ENCODE assay signal across 7 mouse cellular contexts in the genomic region with DNA sequence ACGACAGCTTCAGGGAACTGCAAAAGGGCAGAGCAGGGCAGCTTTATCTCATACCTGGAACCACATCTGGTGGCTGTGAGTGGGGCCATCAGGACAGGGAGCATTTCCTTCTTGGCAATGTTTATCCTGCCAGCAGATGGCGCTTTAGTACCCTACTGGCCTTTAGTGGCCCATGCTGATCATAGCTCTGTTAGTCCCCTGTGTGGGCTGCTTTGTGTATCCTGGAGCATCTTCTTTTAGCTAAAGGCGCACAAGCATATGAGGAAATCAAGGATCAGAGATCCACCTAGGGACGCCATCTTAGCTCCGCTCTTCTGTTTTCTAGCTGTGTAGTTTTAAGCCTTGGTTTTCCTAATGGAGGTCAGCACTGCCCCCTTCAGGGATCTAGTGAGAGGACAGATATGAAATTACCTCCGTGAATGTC. TPM values are rescaled to one million over a fixed set of nuclear protein-coding genes. Genes with fewer than 3 reads are reported as not detected.
DNase-seq lines count a peak whose midpoint lies in the region; TF ChIP-seq lines count a peak whose summit lies in the region.

No protein-coding gene starts in this region.

- no peaks in the 10 kb centered on the region for H3K4me1 ChIP-seq in spleen, adult 2 months (ENCODE audit: control insufficient read depth, insufficient read depth, insufficient read length)

- H3K4me3 ChIP-seq in left cerebral cortex, adult 2 months: no peak overlapping the region
- H3K4me3 ChIP-seq in spleen, adult 2 months (ENCODE audit: extremely low read depth, insufficient read depth, insufficient read length): no peak overlapping the region

- TF ChIP-seq CTCF in left cerebral cortex, adult 2 months (IDR thresholded peaks at IDR 0.05): peak; percentile 58
- peak; percentile 20; the same call in 1 of the 2 replicates for TF ChIP-seq CTCF in spleen, adult 2 months (IDR thresholded peaks at IDR 0.05; ENCODE audit: extremely low read depth, insufficient read depth, insufficient read length, insufficient replicate concordance)

- DNase-seq in left cerebral cortex, adult 2 months (ENCODE audit: extremely low spot score in 1 of 2, low spot score in 2 of 2): no peak
- no peak for DNase-seq in left cerebral cortex, adult 11 months (ENCODE audit: low spot score)
- DNase-seq in MN1 (ENCODE audit: low spot score): peak; percentile 58
- DNase-seq in brain, adult 2 months (ENCODE audit: low read depth, low spot score): peak; percentile 70
- DNase-seq in hindlimb bud, embryonic 11.5 days (ENCODE audit: extremely low spot score, low read depth, low spot score): peak; percentile 22
- DNase-seq in lung, adult 18-20 months: peak; percentile 14 to 28
- peak; percentile 5 to 11 for DNase-seq in spleen, adult 2 months (ENCODE audit: low read depth in 1 of 2, low spot score in 2 of 2)

- no peaks in the 10 kb centered on the region for H3K36me3 ChIP-seq in spleen, adult 2 months (ENCODE audit: control insufficient read depth, insufficient read depth, low read length)

- no peaks in the 10 kb centered on the region for H3K27me3 ChIP-seq in spleen, adult 2 months (ENCODE audit: control insufficient read depth, insufficient read depth, low read length)

- no peak for TF ChIP-seq POLR2A in spleen, adult 2 months (IDR thresholded peaks at IDR 0.05; ENCODE audit: low read depth, low read length)

- intact Hi-C loops in left cerebral cortex, adult 2 months (cut with DNase I): loop anchor here (5.0 to 10.0 kb wide), 2 partner anchors 95 to 358 kb away; no protein-coding TSS in a partner anchor

- H3K27ac ChIP-seq in left cerebral cortex, adult 2 months: no peak overlapping the region
- H3K27ac ChIP-seq in spleen, adult 2 months (ENCODE audit: insufficient read depth, low read length): no peak overlapping the region

- 28% methylated on average over 6 of the region's 6 CpGs for WGBS in spleen, adult 2 months

RNA-seq across cellular contexts. Expression of a gene that starts 11.0 kb away (rescaled TPM):
- 1 to 10 TPM; 7.5 to 8.9 TPM for total RNA-seq in left cerebral cortex, adult 2 months (2021)
- polyA plus RNA-seq in spleen, adult 2 months (2012; rRNA removed): 0.52 and 0.75 TPM in 2 replicates

RNA-seq across cellular contexts. Expression of a gene that starts 28.8 kb away (rescaled TPM):
- total RNA-seq in left cerebral cortex, adult 2 months (2021): under 1 TPM; 0.95 to 0.98 TPM
- polyA plus RNA-seq in spleen, adult 2 months (2012; rRNA removed): 3.1 and 5.1 TPM in 2 replicates

Comparison
In these comparisons a context has a peak if more than half of its experiments do, and no peak if none do; other contexts are left out.
1. DNase-seq: peak in MN1 (single experiment), brain, adult 2 months (single experiment), hindlimb bud, embryonic 11.5 days (single experiment), lung, adult 18-20 months (2 of 2) and spleen, adult 2 months (2 of 2); none in left cerebral cortex, adult 2 months (0 of 2) and left cerebral cortex, adult 11 months (single experiment).